ENCODE assay signal across 10 mouse cellular contexts in genomic region chr14:55119421-55120134, GRCm38 (mm10). TPM values are rescaled to one million over a fixed set of nuclear protein-coding genes. Genes with fewer than 3 reads are reported as not detected.
DNase-seq lines count a peak whose midpoint lies in the region; ATAC-seq and TF ChIP-seq lines count a peak whose summit lies in the region.
"Had no signal": no experiment of that assay in that cellular context is flagged by ENCODE, and none has a peak within 500 bp of the region (broad histone marks: within the 10 kb centered on the region; RNA-seq: fewer than 3 reads in every experiment).

No protein-coding gene starts in this region.

- no peaks in the 10 kb centered on the region for H3K9me3 ChIP-seq in intestine, postnatal 0 days (ENCODE audit: control insufficient read depth)
- H3K9me3 ChIP-seq in intestine, embryonic 16.5 days (ENCODE audit: control insufficient read depth, low read length), result no peaks in the 10 kb centered on the region
- H3K9me3 ChIP-seq in midbrain, embryonic 16.5 days (replicated peaks; ENCODE audit: control insufficient read depth, low read length, poor library complexity, severe bottlenecking), result no peaks in the 10 kb centered on the region
- H3K9me3 ChIP-seq: embryonic facial prominence, embryonic 13.5 days had no signal

- no peak overlapping the region for H3K27ac ChIP-seq in intestine, postnatal 0 days (ENCODE audit: low read depth, low read length)
- no peak overlapping the region for H3K27ac ChIP-seq in intestine, embryonic 16.5 days (ENCODE audit: low read length)
- no peak overlapping the region for H3K27ac ChIP-seq in midbrain, embryonic 16.5 days (ENCODE audit: low read length)
- H3K27ac ChIP-seq: embryonic facial prominence, embryonic 13.5 days; hindbrain, embryonic 14.5 days had no signal

- no peak overlapping the region for H3K4me2 ChIP-seq in intestine, postnatal 0 days (replicated peaks; ENCODE audit: low read depth)
- H3K4me2 ChIP-seq in intestine, embryonic 16.5 days (ENCODE audit: low read depth, low read length), result no peak overlapping the region
- no peak overlapping the region for H3K4me2 ChIP-seq in midbrain, embryonic 16.5 days (ENCODE audit: low read length)
- H3K4me2 ChIP-seq: embryonic facial prominence, embryonic 13.5 days; hindbrain, embryonic 14.5 days had no signal

- TF ChIP-seq CTCF in intestine, postnatal 0 days (IDR thresholded peaks at IDR 0.05; ENCODE audit: low read depth), result peak; percentile 53

- H3K4me3 ChIP-seq in intestine, postnatal 0 days (ENCODE audit: low read depth, low read length), result no peak overlapping the region
- no peak overlapping the region for H3K4me3 ChIP-seq in intestine, embryonic 16.5 days (ENCODE audit: low read length)
- H3K4me3 ChIP-seq in midbrain, embryonic 16.5 days (ENCODE audit: low read depth, low read length), result no peak overlapping the region
- H3K4me3 ChIP-seq: embryonic facial prominence, embryonic 13.5 days had no signal

- WGBS in intestine, postnatal 0 days, result 70% methylated on average over 4 of the region's 4 CpGs
- WGBS in intestine, embryonic 16.5 days, result 70% methylated on average over 4 of the region's 4 CpGs
- 69% methylated on average over 4 of the region's 4 CpGs for WGBS in midbrain, embryonic 16.5 days

- peaks cover 25% of the 10 kb centered on the region for H3K27me3 ChIP-seq in intestine, postnatal 0 days (replicated peaks; ENCODE audit: control insufficient read depth, insufficient read depth, low read length)
- peaks cover 14% of the 10 kb centered on the region for H3K27me3 ChIP-seq in intestine, embryonic 16.5 days (replicated peaks; ENCODE audit: control insufficient read depth, insufficient read depth, low read length)
- H3K27me3 ChIP-seq in midbrain, embryonic 16.5 days (ENCODE audit: control insufficient read depth, insufficient read depth, low read depth, low read length), result no peaks in the 10 kb centered on the region

- ATAC-seq in intestine, postnatal 0 days, result no peak
- ATAC-seq in intestine, embryonic 16.5 days, result no peak
- no peak for ATAC-seq in midbrain, embryonic 16.5 days

- DNase-seq in thymus, postnatal 4 days, result peak; percentile 59
- no peak for DNase-seq in thymus, postnatal 25 days
- peak; percentile 44 for DNase-seq in cerebellum, adult 9-11 months
- no peak for DNase-seq in urinary bladder, postnatal 25 days (ENCODE audit: low spot score)
- no peak for DNase-seq in urinary bladder, postnatal 36 days (ENCODE audit: low spot score in 2 of 2)

- no peaks in the 10 kb centered on the region for H3K36me3 ChIP-seq in intestine, postnatal 0 days (ENCODE audit: control insufficient read depth, insufficient read depth)
- no peaks in the 10 kb centered on the region for H3K36me3 ChIP-seq in intestine, embryonic 16.5 days (ENCODE audit: control insufficient read depth, insufficient read depth, low read length)
- no peaks in the 10 kb centered on the region for H3K36me3 ChIP-seq in midbrain, embryonic 16.5 days (ENCODE audit: control insufficient read depth, insufficient read depth, low read length)
- H3K36me3 ChIP-seq: embryonic facial prominence, embryonic 13.5 days had no signal

- H3K9ac ChIP-seq in intestine, postnatal 0 days (ENCODE audit: low read depth, low read length), result no peak overlapping the region
- H3K9ac ChIP-seq in intestine, embryonic 16.5 days (ENCODE audit: low read depth, low read length), result no peak overlapping the region
- H3K9ac ChIP-seq in midbrain, embryonic 16.5 days (ENCODE audit: low read depth, low read length), result no peak overlapping the region
- H3K9ac ChIP-seq: embryonic facial prominence, embryonic 13.5 days; hindbrain, embryonic 14.5 days had no signal

- H3K4me1 ChIP-seq in intestine, postnatal 0 days (replicated peaks; ENCODE audit: control insufficient read depth, insufficient read depth, low read length), result 0 out of 2 replicates have a peak, but pooled peaks cover 5% of the 10 kb centered on the region
- peaks cover 14% of the 10 kb centered on the region for H3K4me1 ChIP-seq in intestine, embryonic 16.5 days (ENCODE audit: control insufficient read depth, insufficient read depth, low read length)
- H3K4me1 ChIP-seq in midbrain, embryonic 16.5 days (ENCODE audit: control insufficient read depth, insufficient read depth, low read length), result peaks cover 25% of the 10 kb centered on the region

RNA-seq across cellular contexts. Expression of gene Jph4, which starts 2.8 kb away (rescaled TPM):
- polyA plus RNA-seq in intestine, postnatal 0 days (2015; fragmentation: Nextera tagmentation; extraction: Ambion mirVana), result 0.90 and 0.93 TPM in 2 replicates
- 0.82 and 1.2 TPM in 2 replicates for polyA plus RNA-seq in intestine, embryonic 16.5 days (2015; fragmentation: Nextera tagmentation; extraction: Ambion mirVana)
- 37.3 and 40.3 TPM in 2 replicates for polyA plus RNA-seq in midbrain, embryonic 16.5 days (2015; fragmentation: Nextera tagmentation; extraction: Ambion mirVana)

RNA-seq across cellular contexts. Expression of gene Ap1g2, which starts 13.2 kb away (rescaled TPM):
- polyA plus RNA-seq in intestine, postnatal 0 days (2015; fragmentation: Nextera tagmentation; extraction: Ambion mirVana), result 75.3 and 81.5 TPM in 2 replicates
- polyA plus RNA-seq in intestine, embryonic 16.5 days (2015; fragmentation: Nextera tagmentation; extraction: Ambion mirVana), result 106 and 120 TPM in 2 replicates
- 9.0 and 9.2 TPM in 2 replicates for polyA plus RNA-seq in midbrain, embryonic 16.5 days (2015; fragmentation: Nextera tagmentation; extraction: Ambion mirVana)

RNA-seq across cellular contexts. Expression of gene Thtpa, which starts 25.0 kb away (rescaled TPM):
- 7.5 and 8.8 TPM in 2 replicates for polyA plus RNA-seq in intestine, postnatal 0 days (2015; fragmentation: Nextera tagmentation; extraction: Ambion mirVana)
- polyA plus RNA-seq in intestine, embryonic 16.5 days (2015; fragmentation: Nextera tagmentation; extraction: Ambion mirVana), result 17.9 and 20.7 TPM in 2 replicates
- 37.0 and 38.6 TPM in 2 replicates for polyA plus RNA-seq in midbrain, embryonic 16.5 days (2015; fragmentation: Nextera tagmentation; extraction: Ambion mirVana)

RNA-seq across cellular contexts. Expression of gene Zfhx2, which starts 27.5 kb away (rescaled TPM):
- polyA plus RNA-seq in intestine, postnatal 0 days (2015; fragmentation: Nextera tagmentation; extraction: Ambion mirVana), result 0.87 and 1.1 TPM in 2 replicates
- polyA plus RNA-seq in intestine, embryonic 16.5 days (2015; fragmentation: Nextera tagmentation; extraction: Ambion mirVana), result 2.7 and 3.0 TPM in 2 replicates
- polyA plus RNA-seq in midbrain, embryonic 16.5 days (2015; fragmentation: Nextera tagmentation; extraction: Ambion mirVana), result 25.9 and 34.6 TPM in 2 replicates

Comparison
In these comparisons a context has a peak if more than half of its experiments do, and no peak if none do; other contexts are left out.
1. DNase-seq: peak in thymus, postnatal 4 days (single experiment) and cerebellum, adult 9-11 months (single experiment); none in thymus, postnatal 25 days (single experiment), urinary bladder, postnatal 25 days (single experiment) and urinary bladder, postnatal 36 days (0 of 2).
2. RNA of gene Jph4, which starts 2.8 kb away (polyA plus RNA-seq): 37.3 to 40.3 TPM in midbrain, embryonic 16.5 days; 0.90 to 0.93 TPM in intestine, postnatal 0 days and 0.82 to 1.2 TPM in intestine, embryonic 16.5 days; every median in the first group is over 10 times any median in the second.